Mouse (Mus musculus) kidney, adult 8-10 months (tissue): Measurements from ENCODE around the gene Cyb5r2.

Experiments used
- DNase-seq, 2 experiments: peaks; one replicate each; pipeline ENCODE4 v3.0.0; 2022

The Cyb5r2 gene

GRCm38 (mm10) chr7:107757308-107758151, at the start of gene Cyb5r2:
Gene Cyb5r2, minus strand, starts transcription at chr7:107758032.
- no peak for DNase-seq

DNA sequence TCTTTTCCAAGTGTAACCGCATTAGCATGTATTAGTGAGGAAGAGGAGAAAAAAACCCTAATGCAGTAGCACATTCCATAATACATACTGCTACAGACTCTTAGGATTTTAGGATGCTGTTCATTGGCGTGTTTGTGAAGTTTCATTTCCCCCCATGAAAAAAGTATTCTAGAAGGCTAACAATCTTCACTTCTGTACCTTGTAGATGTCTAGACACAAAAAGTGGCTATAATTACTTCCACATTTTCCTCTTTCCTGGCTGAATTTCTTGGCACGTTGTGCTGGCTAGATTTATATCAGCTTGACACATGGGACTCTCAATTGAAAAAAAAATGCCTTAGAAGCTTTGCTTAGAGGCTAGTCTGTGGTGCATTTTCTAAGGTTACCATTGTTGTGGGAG, 44.3 kb upstream of the Cyb5r2 start:
- no peak for DNase-seq

GRCm38 (mm10) chr7:107801108-107801507, 43.3 kb upstream of the Cyb5r2 start, which contains the start of gene Ovch2:
Gene Ovch2, minus strand, starts transcription at chr7:107801208.
- no peak for DNase-seq

DNA sequence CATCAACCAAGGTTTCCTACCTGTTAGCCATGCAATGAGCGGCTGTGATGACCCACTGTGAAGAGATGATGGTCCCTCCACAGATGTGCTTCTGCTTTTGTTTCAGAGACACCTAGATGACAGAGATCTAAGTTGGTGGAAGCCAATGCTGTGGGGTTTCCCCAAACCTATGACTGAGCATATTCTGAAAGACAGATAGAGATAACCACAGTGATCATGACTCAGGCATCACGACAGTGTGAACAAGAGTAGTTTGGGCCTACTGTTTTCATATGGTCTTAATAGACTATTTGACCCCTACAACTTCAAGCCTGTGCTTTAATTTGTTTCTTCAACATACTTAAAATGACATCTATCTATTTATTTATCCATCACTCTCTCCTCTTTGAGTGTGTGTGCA, 38.7 kb upstream of the Cyb5r2 start:
- no peak for DNase-seq

GRCm38 (mm10) chr7:107787977-107788620, 30.3 kb upstream of the Cyb5r2 start:
- DNase-seq, result peak; percentile 1 to 18

GRCm38 (mm10) chr7:107779611-107780010, 21.8 kb upstream of the Cyb5r2 start:
- DNase-seq, result peak in 1 of 2 experiments; percentile 5

- no peak for DNase-seq
Observed at GRCm38 (mm10) chr7:107778216-107778615, 20.4 kb upstream of the Cyb5r2 start.

GRCm38 (mm10) chr7:107770812-107771211, 13.0 kb upstream of the Cyb5r2 start:
- no peak for DNase-seq

GRCm38 (mm10) chr7:107756748-107757147, 1.1 kb downstream of the Cyb5r2 start:
- no peak for DNase-seq

DNA sequence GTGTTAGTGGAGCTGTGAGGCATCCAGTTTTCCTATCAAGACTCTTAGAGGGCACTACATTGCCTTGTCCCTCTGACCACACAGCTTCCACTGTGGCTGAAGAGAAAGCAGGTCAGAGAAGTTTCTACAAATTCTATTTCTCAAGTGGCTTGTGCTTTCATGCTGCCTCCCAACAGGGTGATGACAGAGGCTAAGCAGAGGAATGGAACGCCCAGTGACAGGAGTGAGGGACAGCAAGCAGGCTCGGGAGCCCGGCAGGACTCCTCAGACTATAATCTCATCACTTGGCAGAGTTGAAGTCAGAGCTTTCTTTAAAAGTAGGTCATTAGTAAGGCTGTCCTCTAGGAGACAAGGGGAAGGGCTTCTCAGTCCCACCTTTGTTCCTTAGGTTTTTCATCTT, 1.9 kb downstream of the Cyb5r2 start:
- no peak for DNase-seq

DNA sequence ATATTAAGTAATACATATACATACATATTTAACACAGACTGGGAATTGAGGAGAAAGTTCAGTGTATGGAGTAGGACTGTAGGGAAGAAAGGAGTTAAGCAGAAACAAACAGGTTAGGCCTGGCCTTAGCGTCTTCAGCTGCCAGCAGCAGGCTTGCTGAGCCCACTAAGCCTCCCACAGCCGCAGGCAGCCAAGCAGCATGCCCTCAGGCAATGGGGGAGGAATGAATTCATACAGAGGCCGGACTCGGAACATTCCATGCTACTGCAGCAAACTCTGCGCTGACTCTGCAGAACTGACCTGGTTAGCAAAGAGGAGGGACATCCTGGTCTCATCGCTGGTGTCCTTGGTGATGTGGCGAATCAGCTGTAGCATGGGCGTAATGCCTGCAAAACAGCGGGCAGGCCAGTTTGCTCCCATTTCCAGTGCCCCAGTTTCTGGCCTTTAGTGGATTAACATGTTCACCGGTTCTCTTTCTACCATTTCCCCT, 5.8 kb downstream of the Cyb5r2 start:
- DNase-seq, result no peak

- no peak for DNase-seq
Observed at GRCm38 (mm10) chr7:107749721-107750120, 8.1 kb downstream of the Cyb5r2 start.

- peak; percentile 8 to 25 for DNase-seq
Observed at GRCm38 (mm10) chr7:107749270-107749669, 8.6 kb downstream of the Cyb5r2 start.

GRCm38 (mm10) chr7:107747954-107748353, 9.9 kb downstream of the Cyb5r2 start:
- DNase-seq, result peak; percentile 27 to 41

DNA sequence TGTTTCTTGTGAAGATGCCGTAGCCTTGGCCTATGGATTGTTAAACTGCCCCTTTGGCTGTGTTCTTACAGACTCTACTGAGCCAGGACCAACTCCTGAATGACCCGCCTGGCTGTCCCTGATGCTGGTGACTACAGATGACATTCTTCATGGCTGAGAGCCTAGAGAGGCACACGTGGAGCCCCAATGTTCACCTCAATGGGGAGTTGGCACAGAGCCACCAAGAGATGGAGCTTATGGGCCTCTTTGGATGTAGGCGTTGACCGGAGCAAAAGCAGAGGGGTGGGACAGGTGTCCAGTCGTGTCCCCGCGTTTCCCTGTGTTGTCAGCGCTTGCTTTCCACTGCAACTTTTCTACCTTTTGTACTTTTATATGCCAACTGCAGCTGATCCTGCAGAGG, 10.4 kb downstream of the Cyb5r2 start:
- no peak for DNase-seq

DNA sequence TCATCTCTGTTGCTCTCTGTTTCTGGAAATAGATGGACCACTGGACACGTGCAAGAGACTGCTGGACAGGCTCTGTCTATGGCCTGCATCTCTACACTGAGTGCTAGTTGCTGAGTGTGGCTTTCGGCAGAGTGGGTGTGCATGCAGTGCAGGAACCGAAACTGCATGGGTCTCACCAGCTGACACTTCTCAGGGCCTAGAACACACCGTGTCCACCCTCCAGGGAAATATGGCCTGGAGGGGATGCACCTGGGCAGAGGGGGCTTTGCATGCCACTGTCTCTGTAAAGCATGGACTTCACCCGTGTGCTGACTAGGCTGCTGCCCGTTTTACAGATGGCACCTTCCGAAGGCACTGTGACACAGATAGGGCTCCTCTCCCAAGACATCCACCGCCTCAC, 11.8 kb downstream of the Cyb5r2 start:
- DNase-seq, result no peak

GRCm38 (mm10) chr7:107745111-107745510, 12.7 kb downstream of the Cyb5r2 start:
- no peak for DNase-seq

- DNase-seq, result no peak
Observed at GRCm38 (mm10) chr7:107744454-107744853, 13.4 kb downstream of the Cyb5r2 start.

DNA sequence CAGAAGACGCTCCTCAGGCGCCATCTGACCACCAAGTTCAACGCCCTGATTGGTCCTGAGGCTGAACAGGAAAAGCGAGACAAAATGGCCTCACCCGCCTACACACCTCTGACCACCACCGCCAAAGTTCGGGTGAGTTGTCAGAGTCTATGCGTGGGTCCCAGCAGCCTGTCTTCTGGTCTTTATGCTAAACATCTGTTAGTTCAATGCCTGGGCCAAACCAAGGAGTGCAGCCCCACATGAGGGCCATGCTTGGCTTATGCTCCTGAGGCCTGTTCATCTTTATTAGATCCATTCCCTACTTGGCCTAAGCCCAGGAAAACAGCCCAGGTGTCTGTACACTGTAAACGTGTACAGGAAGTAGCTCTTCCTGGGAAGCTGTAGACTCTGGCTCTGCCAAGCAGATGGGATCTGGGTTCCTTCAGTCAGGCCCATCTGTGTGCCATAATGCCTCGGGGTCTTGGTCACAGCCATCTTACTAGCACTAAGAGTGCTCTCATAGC, 14.8 kb downstream of the Cyb5r2 start:
- no peak for DNase-seq

- no peak for DNase-seq
Observed at GRCm38 (mm10) chr7:107738726-107739125, 19.1 kb downstream of the Cyb5r2 start.

DNA sequence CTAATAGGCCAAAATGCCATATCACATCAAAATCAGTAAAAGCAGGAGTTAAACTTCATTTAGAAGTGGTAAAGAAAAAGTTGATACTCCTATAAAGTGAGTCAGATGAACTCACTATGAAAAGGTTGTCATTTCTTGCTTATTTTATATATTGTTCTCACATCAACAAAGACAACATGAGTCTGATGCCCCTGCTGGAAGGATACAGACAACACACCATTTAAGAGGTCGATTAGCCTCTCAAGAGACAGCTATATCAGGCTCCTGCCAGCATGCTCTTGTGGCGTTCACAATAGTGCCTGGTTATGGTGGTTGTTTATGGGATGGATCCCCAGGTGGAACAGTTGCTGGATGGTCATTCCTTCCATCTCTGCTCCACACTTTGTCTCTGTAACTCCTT, 24.7 kb downstream of the Cyb5r2 start:
- no peak for DNase-seq

- DNase-seq, result no peak
Observed at GRCm38 (mm10) chr7:107730587-107730986, 27.2 kb downstream of the Cyb5r2 start.

- peak in 1 of 2 experiments; percentile 12 for DNase-seq
Observed at GRCm38 (mm10) chr7:107727538-107727937, 30.3 kb downstream of the Cyb5r2 start.

- no peak for DNase-seq
Observed at GRCm38 (mm10) chr7:107722536-107722935, 35.3 kb downstream of the Cyb5r2 start.
